Mouse (Mus musculus) cortical plate, adult 2 months (tissue): Measurements from ENCODE around the gene Cyp2t4.

Experiments used
- CTCF ChIP-seq: fragments of 200-500 bp; IDR thresholded peaks from 2 replicates; pipeline ENCODE4 v1.5.1; 2011; ENCODE audit warnings: mild to moderate bottlenecking, control low read depth, low read length; ENCODE audit not compliant: insufficient read depth; ENCODE audit errors: extremely low read depth
- POLR2A ChIP-seq: fragments of 200-500 bp; IDR thresholded peaks from 2 replicates; pipeline ENCODE4 v1.6.1; 2011; ENCODE audit warnings: mild to moderate bottlenecking, low read length, control low read depth; ENCODE audit not compliant: insufficient read depth; ENCODE audit errors: extremely low read depth

DNA sequence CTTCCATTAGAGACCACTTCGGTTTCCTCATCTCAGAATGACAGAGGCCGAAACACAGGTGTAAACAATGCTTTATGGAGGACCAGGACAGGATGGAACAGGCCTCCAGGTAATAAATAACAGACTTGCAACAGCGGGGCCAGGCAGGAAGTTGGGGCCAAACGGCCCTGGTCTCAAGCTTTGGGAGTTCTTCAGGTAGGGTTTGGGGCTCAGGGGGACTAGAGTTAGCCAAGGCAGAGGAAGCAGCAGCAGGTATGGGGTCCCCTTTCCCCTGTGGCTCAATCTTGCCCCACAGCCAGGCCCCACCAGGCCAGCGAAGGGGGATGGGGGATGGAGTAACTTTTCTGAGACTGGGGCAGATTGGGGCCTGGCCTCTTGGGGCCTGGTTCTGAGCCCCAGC lies 14.9 kb downstream of the Cyp2t4 start:
- TF ChIP-seq CTCF (no peak), POLR2A (no peak)
